Mouse (Mus musculus) liver, embryonic 15.5 days (tissue): ENCODE results near the gene Pcyt2. TPM values are rescaled to one million over a fixed set of nuclear protein-coding genes. Genes with fewer than 3 reads are reported as not detected.

Experiments used
- ATAC-seq: fragments of 200-750 bp; cut with Nextera tagmentation; 2 replicates; pipeline ENCODE4 v1.8.0; 2017; ENCODE audit warnings: moderate number of reproducible peaks, mild to moderate bottlenecking, moderate library complexity; ENCODE audit not compliant: insufficient read depth
- H3K27ac ChIP-seq: fragments of 300-500 bp; sonication (generic); replicated peaks from 2 replicates; pipeline ENCODE4 v1.5.1; 2015; ENCODE audit warnings: mild to moderate bottlenecking, inconsistent platforms
- H3K27me3 ChIP-seq: fragments of 300-500 bp; sonication (generic); 2 replicates; pipeline ENCODE4 v1.6.1; 2015; ENCODE audit warnings: mild to moderate bottlenecking, inconsistent platforms
- H3K36me3 ChIP-seq: fragments of 300-500 bp; sonication (generic); replicated peaks from 2 replicates; pipeline ENCODE4 v1.6.1; 2015; ENCODE audit warnings: moderate library complexity, mild to moderate bottlenecking, inconsistent platforms
- H3K4me1 ChIP-seq: fragments of 300-500 bp; sonication (generic); replicated peaks from 2 replicates; pipeline ENCODE4 v1.6.1; 2015; ENCODE audit warnings: inconsistent platforms
- H3K4me2 ChIP-seq: fragments of 300-500 bp; sonication (generic); 2 replicates; pipeline ENCODE4 v1.6.1; 2015; ENCODE audit warnings: moderate library complexity, mild to moderate bottlenecking, inconsistent platforms
- H3K4me3 ChIP-seq: fragments of 300-500 bp; sonication (generic); replicated peaks from 2 replicates; pipeline ENCODE4 v1.5.1; 2015; ENCODE audit warnings: mild to moderate bottlenecking, inconsistent platforms
- H3K9ac ChIP-seq: fragments of 300-500 bp; sonication (generic); 2 replicates; pipeline ENCODE4 v1.6.1; 2015; ENCODE audit warnings: moderate library complexity, mild to moderate bottlenecking, inconsistent platforms
- H3K9me3 ChIP-seq: fragments of 300-500 bp; sonication (generic); replicated peaks from 2 replicates; pipeline ENCODE4 v1.6.1; 2016; ENCODE audit warnings: inconsistent platforms
- WGBS: fragments of 180-500 bp; shearing (Covaris S2); methylation state at CpG from one replicate; pipeline ENCODE4 v1.1.7; 2015; ENCODE audit warnings: mixed read lengths; ENCODE audit not compliant: insufficient replicate concordance; 5-methylcytosine and 5-hydroxymethylcytosine counted together
- polyA plus RNA-seq: library from polyadenylated mRNA; unstranded; fragments of >200 nt; fragmentation: Nextera tagmentation; extraction: Ambion mirVana; gene quantifications from 2 replicates; pipeline ENCODE4 v1.2.1, GENCODE M21; 2015

Gene Pcyt2
- polyA plus RNA-seq, 1 experiment from 2014 or later: 138 TPM

DNA sequence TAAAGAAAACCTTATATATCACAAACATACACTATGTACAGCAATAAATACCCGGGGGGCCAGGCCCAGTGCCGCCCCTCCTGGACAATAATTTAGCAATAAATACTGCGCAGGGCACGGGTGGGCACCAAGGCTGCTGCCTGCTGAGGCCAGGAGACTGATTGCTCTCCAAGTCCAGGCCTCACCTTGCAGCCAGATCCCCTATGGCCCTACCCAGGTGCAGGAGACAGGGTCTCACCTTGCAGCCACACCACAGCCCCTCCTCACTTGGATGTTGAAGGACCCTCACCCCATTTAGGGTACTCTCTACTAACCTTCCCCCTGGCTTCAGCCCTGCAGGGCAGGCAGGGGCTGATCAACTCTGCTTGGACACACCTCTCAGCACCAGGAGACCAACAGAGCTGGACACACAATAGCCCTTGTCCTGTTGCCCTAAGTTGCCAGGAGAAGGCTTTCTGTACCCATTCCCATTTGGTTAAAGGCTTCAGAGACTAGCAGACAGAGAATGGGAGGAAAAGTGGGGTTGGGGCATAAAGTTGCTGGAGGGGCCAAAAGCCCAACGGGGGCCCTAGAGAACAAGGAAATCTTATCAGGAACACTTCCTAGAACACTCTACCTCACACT is 7.5 kb upstream of the Pcyt2 start, which contains the start of gene Sirt7:
Sirt7 (minus strand) TSS at position 89 of the 624 bp plus-strand sequence.
- Histone ChIP-seq H3K9ac (peak within 1 kb of the TSS; percentile 93), H3K27ac (peak within 1 kb of the TSS; percentile 96), H3K36me3 (peaks cover 59% of the 10 kb centered on the region), H3K4me3 (peak within 1 kb of the TSS; percentile 93), H3K4me1 (peaks cover 73% of the 10 kb centered on the region), H3K4me2 (peak within 1 kb of the TSS; percentile 90), H3K27me3 (no peaks in the 10 kb centered on the region), H3K9me3 (no peaks in the 10 kb centered on the region)
- 12% methylated on average over 5 of the region's 5 CpGs for WGBS
- no peak for ATAC-seq

DNA sequence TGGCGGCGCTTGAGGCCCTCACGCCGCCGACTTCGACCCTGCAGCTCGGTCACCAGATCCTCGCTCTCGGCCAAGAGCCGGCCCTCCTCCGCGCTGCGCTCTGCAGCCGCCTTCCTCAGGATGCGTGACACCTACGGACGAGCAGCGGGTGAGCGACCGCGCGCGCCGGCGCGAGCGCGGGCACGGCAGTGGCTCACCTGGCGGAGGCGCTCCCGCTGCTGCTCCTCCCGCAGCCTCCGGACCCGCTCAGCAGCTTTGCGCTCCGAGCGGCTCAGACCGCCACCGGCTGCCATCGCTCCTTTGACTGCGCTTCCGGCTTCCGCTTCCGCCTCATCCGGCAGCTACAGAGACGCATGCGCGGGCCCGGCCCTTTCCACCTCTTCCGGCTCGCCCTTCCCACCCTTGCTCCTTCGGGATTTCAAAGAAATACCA is 7.0 kb upstream of the Pcyt2 start:
- H3K27ac ChIP-seq: peak overlapping the region; percentile 96
- peaks cover 67% of the 10 kb centered on the region for H3K4me1 ChIP-seq
- ATAC-seq: peak; percentile 64
- peaks cover 65% of the 10 kb centered on the region for H3K36me3 ChIP-seq
- peak overlapping the region; percentile 93 for H3K4me3 ChIP-seq
- peak overlapping the region; percentile 93 for H3K9ac ChIP-seq
- H3K27me3 ChIP-seq: no peaks in the 10 kb centered on the region
- WGBS: 1% methylated on average over 53 of the region's 53 CpGs
- no peaks in the 10 kb centered on the region for H3K9me3 ChIP-seq
- H3K4me2 ChIP-seq: peak overlapping the region; percentile 90

DNA sequence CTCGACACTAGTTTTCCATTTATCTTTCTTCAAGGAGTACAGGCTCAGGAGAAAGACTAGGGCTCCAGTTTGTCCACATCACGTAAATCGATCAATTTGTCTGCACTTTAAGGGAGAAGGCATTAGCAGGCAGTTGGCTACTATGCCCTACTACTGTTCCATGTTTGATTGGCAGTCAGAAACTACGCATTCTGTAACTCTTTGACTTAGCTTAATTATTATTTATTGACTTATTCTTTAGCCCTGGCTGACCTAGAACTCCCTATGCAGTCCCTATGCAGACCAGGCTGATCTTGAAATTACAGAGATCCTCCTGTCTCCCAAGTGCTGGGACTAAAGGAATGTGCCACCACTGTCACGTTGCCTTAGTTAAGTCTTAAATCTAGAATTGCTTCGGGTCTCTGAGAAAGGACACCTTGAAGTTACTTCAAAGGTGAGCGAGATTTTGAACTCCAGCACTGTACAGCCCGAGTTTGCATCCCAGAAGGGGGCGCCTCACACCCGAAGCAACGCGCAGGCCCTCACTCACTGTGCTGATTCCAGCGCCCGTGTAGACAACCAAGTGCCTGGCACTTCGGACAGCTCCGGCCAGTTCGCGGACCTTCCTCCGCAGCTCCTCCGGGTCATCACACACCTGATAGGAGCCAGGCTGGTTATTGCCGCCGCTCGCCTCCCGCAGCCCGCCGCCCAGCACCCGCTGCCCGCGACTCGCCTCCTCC is 6.4 kb upstream of the Pcyt2 start:
- no peaks in the 10 kb centered on the region for H3K27me3 ChIP-seq
- H3K9ac ChIP-seq: peak overlapping the region; percentile 93
- H3K27ac ChIP-seq: peak overlapping the region; percentile 96
- peak; percentile 82 for ATAC-seq
- H3K4me3 ChIP-seq: peak overlapping the region; percentile 93
- no peaks in the 10 kb centered on the region for H3K9me3 ChIP-seq
- peak overlapping the region; percentile 90 for H3K4me2 ChIP-seq
- H3K36me3 ChIP-seq: peaks cover 66% of the 10 kb centered on the region
- WGBS: 10% methylated on average over 30 of the region's 30 CpGs
- peaks cover 63% of the 10 kb centered on the region for H3K4me1 ChIP-seq

DNA sequence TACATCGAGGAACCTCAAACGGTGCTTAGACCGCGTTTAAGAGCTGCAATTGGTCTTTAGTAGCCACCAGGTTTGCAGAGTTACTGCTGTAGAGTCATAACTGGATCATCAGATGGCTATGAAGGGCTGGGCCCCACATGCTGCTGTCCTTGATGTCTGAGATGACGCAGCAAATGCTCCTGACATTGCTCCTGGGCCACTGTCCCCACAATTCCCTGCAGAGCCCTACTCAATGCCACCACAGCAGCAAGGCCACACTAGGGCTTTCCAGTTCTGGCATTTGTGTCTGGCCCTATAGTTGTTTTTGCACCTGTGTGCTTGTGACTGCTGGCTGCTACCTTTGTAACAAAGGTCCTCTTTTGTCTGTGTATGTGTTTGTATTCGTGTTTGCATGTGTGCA is 5.1 kb upstream of the Pcyt2 start:
- Histone ChIP-seq H3K4me2 (0 out of 2 replicates have a peak overlapping the region, but pooled peaks have one; percentile 90), H3K36me3 (peaks cover 71% of the 10 kb centered on the region)
- WGBS: 86% methylated on average over 6 of the region's 6 CpGs

DNA sequence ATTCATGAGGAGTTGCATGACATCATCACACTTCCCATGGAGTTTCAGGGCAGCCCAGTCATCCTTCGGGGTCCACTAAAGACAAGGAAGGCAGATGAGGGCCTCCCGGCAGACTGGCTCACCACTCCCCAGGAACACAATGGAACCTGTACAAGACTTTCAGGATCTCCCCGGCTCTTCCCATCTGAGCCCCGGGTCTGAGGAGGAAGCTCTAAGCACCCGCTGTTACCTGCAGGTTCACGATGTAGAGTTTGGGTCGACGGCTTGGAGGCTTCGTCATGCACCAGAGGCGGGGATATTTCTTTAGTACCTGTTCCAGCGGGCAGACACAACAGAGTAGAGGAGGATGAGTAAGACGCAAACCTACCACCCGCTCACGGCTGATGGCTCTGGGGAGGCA is 2.5 kb upstream of the Pcyt2 start:
- H3K36me3 ChIP-seq: peaks cover 67% of the 10 kb centered on the region
- H3K27me3 ChIP-seq: no peaks in the 10 kb centered on the region
- H3K27ac ChIP-seq: no peak overlapping the region
- H3K4me2 ChIP-seq: no peak overlapping the region
- H3K9ac ChIP-seq: no peak overlapping the region
- H3K9me3 ChIP-seq: no peaks in the 10 kb centered on the region
- peaks cover 61% of the 10 kb centered on the region for H3K4me1 ChIP-seq
- WGBS: 88% methylated on average over 14 of the region's 14 CpGs
- H3K4me3 ChIP-seq: no peak overlapping the region
- no peak for ATAC-seq

More for the DNA sequence above, 5.1 kb upstream of the Pcyt2 start:
- Histone ChIP-seq H3K4me3 (no peak overlapping the region), H3K4me1 (peaks cover 65% of the 10 kb centered on the region), H3K9me3 (no peaks in the 10 kb centered on the region), H3K27me3 (no peaks in the 10 kb centered on the region), H3K9ac (no peak overlapping the region), H3K27ac (no peak overlapping the region)
- no peak for ATAC-seq

DNA sequence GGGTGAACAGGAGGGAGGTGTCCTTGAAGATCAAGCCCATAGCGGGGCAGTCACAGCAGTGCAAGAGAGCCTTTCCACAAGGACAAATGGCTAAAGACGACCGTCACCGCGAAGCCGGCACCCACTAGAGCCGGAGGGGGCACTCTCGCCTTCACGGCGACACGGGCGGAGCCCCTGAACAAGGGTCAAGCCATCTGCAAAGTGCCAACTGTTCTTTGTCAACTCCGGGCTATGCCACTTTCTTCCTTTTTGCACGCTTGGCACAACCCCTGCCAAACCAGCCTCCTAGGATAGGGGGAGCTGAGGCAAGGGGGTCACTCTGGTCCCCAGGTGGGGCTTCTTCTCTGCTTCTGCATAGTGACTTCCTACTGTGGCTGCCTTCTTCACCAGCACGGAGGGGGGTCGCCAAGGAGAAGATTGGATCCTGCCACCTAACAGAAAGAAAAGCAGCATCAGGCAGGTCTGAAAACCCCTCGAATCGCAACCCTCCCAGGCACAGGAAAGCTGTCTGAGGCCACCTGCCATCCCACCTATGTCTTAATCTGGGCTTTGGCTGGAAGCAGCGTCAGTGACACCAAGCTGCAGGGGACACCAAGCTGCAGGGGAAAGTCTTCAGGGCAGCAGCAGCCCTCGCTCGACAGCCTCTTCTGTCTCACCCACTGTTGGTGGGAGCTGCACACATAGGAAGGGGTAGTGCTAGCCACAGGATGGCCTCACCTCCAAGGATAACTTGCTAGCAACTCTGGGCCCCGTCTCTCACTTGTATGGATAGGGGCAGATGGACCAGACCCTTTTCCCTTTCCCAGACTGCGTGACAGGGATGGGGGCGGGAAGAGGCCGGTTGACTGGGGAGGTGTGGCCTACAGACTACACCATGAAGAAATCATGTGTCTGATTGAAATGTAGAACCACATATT is 1.1 kb upstream of the Pcyt2 start:
- no peak for ATAC-seq
- WGBS: 90% methylated on average over 25 of the region's 25 CpGs
- no peaks in the 10 kb centered on the region for H3K9me3 ChIP-seq
- peak overlapping the region; percentile 34; the same call in 1 of the 2 replicates for H3K9ac ChIP-seq
- peak overlapping the region; percentile 88 for H3K27ac ChIP-seq
- peaks cover 79% of the 10 kb centered on the region for H3K36me3 ChIP-seq
- no peak overlapping the region for H3K4me3 ChIP-seq
- peaks cover 56% of the 10 kb centered on the region for H3K4me1 ChIP-seq
- no peaks in the 10 kb centered on the region for H3K27me3 ChIP-seq
- H3K4me2 ChIP-seq: peak overlapping the region; percentile 90

DNA sequence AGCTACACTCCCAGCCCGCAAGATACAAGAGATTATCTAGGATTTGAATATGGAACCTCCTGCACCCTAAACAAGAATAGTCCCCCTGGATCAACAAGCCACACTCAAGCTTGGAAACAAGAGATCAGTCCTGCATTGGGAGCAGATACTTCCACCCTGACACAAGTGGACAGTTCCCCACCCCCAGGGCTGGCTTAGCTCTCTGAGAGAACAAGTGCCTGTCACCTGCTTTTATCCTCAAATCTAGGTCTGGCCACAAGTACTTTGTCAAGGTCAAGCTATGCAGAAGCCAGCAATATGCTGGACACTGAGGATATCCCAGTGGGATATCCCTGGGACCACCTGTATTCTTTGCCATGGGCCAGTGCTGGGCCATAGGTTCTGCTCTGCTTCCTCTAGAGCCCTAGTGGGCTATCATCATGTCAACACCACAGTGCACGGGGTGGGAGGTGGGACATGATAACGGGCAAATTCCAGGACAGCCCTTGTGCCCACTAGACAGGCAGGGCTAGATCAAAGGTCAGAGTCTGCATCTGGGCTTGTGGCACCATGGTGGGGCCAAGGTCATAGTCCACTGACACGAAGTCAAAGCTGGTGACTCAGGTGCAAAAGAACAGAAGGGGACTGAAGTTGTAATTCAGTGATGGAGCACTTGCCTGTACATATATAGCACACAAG is 980 bp downstream of the Pcyt2 start:
- Histone ChIP-seq H3K4me3 (peak overlapping the region; percentile 91), H3K4me2 (peak overlapping the region; percentile 90), H3K27ac (peak overlapping the region; percentile 88), H3K36me3 (peaks cover 79% of the 10 kb centered on the region), H3K9me3 (no peaks in the 10 kb centered on the region), H3K4me1 (peaks cover 50% of the 10 kb centered on the region), H3K9ac (peak overlapping the region; percentile 78), H3K27me3 (no peaks in the 10 kb centered on the region)
- ATAC-seq: peak; percentile 5; the same call in 1 of the 2 replicates
- WGBS: 31% methylated on average over 4 of the region's 4 CpGs

DNA sequence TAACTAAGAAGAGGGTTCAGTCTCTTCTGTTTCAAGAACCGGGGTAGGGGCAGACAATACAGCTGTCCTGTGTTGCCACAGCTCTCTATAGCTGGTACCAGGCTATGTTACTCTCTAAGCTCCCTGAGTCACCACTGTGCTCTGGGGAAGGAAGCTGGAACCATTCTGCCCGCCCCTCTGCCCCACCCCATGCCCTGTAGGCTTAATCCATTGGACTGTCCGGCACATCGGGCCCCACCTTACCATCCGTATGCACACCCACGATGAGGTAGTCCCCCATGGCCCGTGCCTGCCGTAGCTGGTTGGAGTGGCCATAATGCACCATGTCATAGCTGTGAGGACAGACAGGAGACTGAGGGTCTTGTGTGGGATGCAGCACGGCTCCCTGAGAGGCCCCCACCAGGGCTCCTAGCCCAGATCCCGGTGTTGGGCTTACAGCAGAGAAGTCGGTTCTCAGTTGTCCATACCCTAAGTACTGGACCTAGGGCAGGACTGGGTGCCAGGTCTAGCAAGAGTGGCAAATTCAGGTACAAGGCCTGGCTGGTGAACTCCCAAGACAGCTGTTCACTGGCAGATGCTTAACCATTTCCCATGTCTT is 2.0 kb downstream of the Pcyt2 start:
- no peaks in the 10 kb centered on the region for H3K27me3 ChIP-seq
- peak overlapping the region; percentile 90 for H3K4me2 ChIP-seq
- WGBS: 78% methylated on average over 11 of the region's 11 CpGs
- peaks cover 79% of the 10 kb centered on the region for H3K36me3 ChIP-seq
- no peak for ATAC-seq
- peak overlapping the region; percentile 27; the same call in 1 of the 2 replicates for H3K9ac ChIP-seq
- peak overlapping the region; percentile 91; the same call in 1 of the 2 replicates for H3K4me3 ChIP-seq
- no peaks in the 10 kb centered on the region for H3K9me3 ChIP-seq
- peak overlapping the region; percentile 88; the same call in 1 of the 2 replicates for H3K27ac ChIP-seq
- H3K4me1 ChIP-seq: peaks cover 50% of the 10 kb centered on the region

DNA sequence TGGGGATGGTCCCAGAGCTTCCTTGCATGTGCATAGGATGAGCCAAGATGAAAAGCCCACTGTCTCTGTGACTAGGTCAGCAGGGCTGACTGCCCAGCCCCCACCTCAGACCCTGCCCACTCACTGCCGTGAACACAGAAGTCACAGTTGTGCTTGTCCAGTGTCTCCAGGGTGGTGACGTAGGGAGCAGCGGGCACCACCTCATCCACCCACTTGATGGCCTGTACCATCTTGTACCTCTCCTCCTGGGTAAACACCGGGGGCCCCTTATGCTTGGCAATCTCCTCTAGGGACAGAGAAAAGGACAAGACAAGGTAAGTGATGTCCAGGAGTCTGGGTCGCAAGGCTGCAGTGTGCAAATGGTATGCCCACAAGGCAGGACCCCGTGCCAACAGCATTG is 2.6 kb downstream of the Pcyt2 start:
- Histone ChIP-seq H3K4me2 (peak overlapping the region; percentile 90; the same call in 1 of the 2 replicates), H3K9me3 (no peaks in the 10 kb centered on the region), H3K27me3 (no peaks in the 10 kb centered on the region), H3K9ac (no peak overlapping the region), H3K4me3 (no peak overlapping the region), H3K27ac (no peak overlapping the region), H3K4me1 (peaks cover 50% of the 10 kb centered on the region), H3K36me3 (peaks cover 79% of the 10 kb centered on the region)
- no peak for ATAC-seq
- 82% methylated on average over 6 of the region's 6 CpGs for WGBS

DNA sequence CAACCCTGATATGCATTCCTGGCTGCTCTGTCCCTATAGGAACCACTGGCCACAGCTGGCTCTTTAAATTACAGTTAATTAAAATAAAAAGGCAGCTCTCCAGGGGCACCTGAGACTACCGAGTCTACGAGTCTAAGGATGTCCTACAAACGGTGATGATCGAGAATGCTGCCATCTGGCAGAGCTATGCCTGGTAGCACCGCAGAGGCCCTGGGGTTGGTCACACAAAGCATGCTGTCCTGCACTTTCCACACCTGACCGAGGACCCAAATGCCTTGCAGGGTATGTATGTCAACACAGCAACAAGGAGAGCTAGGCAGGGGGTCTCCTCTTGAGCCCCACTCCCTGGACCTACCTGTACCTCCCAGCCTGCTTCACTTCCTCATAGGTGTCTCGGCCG is 3.8 kb downstream of the Pcyt2 start:
- Histone ChIP-seq H3K4me2 (no peak overlapping the region), H3K27me3 (peaks cover 2% of the 10 kb centered on the region), H3K9ac (no peak overlapping the region), H3K4me1 (peaks cover 56% of the 10 kb centered on the region), H3K4me3 (no peak overlapping the region), H3K27ac (no peak overlapping the region), H3K36me3 (peaks cover 71% of the 10 kb centered on the region), H3K9me3 (no peaks in the 10 kb centered on the region)
- ATAC-seq: no peak
- WGBS: 79% methylated on average over 8 of the region's 8 CpGs
